Mouse (Mus musculus) thymus, adult 2 months (tissue): ENCODE measurements around the gene Ankrd13d. TPM values are rescaled to one million over a fixed set of nuclear protein-coding genes. Genes with fewer than 3 reads are reported as not detected.
"Not testable (repeated sequence)": the region's sequence is repeated elsewhere in the genome, so short reads cannot be mapped to it uniquely, and the experiment has no call there.

ENCODE experiments used
- DNase-seq: peaks from one replicate; pipeline ENCODE4 v3.0.0; 2021
- H3K27ac ChIP-seq: fragments of 200-500 bp; 2 replicates; pipeline ENCODE4 v1.5.1; 2012; ENCODE audit warnings: low read length, control low read depth; ENCODE audit not compliant: control insufficient read depth, insufficient read depth
- H3K27me3 ChIP-seq: fragments of 200-500 bp; 2 replicates; pipeline ENCODE4 v1.6.1; 2012; ENCODE audit warnings: mild to moderate bottlenecking, low read length, moderate library complexity, mixed read lengths; ENCODE audit not compliant: control insufficient read depth, insufficient read depth
- H3K36me3 ChIP-seq: fragments of 200-500 bp; 2 replicates; pipeline ENCODE4 v1.6.1; 2012; ENCODE audit warnings: mild to moderate bottlenecking, low read length, moderate library complexity; ENCODE audit not compliant: control insufficient read depth, insufficient read depth
- H3K4me1 ChIP-seq: fragments of 200-500 bp; replicated peaks from 2 replicates; pipeline ENCODE4 v1.6.1; 2012; ENCODE audit warnings: low read length; ENCODE audit not compliant: control insufficient read depth, insufficient read depth
- H3K4me3 ChIP-seq: fragments of 200-500 bp; 2 replicates; pipeline ENCODE4 v1.5.1; 2012; ENCODE audit warnings: mild to moderate bottlenecking, low read length, control low read depth, moderate library complexity; ENCODE audit not compliant: control insufficient read depth, insufficient read depth
- CTCF ChIP-seq: fragments of 200-500 bp; IDR thresholded peaks from 2 replicates; pipeline ENCODE4 v1.5.1; 2012; ENCODE audit warnings: mild to moderate bottlenecking, control low read depth, low read length, moderate library complexity, borderline replicate concordance; ENCODE audit not compliant: control insufficient read depth, poor library complexity, insufficient read depth; ENCODE audit errors: extremely low read depth
- POLR2A ChIP-seq: fragments of 200-500 bp; IDR thresholded peaks from 2 replicates; pipeline ENCODE4 v1.6.1; 2012; ENCODE audit warnings: mild to moderate bottlenecking, low read length, control low read depth, moderate library complexity; ENCODE audit not compliant: control insufficient read depth, poor library complexity, insufficient read depth; ENCODE audit errors: extremely low read depth
- WGBS: fragments of 180-500 bp; shearing (Covaris S2); methylation state at CpG from one replicate; pipeline ENCODE4 v1.1.7; 2018; 5-methylcytosine and 5-hydroxymethylcytosine counted together
- polyA plus RNA-seq: library from polyadenylated mRNA; depleted of rRNA; stranded (reverse); fragments of >200 nt; gene quantifications from 2 replicates; pipeline ENCODE4 v1.2.3, GENCODE M21; 2012

Gene Ankrd13d
- polyA plus RNA-seq, 1 experiment: 56.0 TPM

- Histone ChIP-seq H3K27ac (no peak overlapping the region), H3K27me3 (no peaks in the 10 kb centered on the region), H3K36me3 (no peaks in the 10 kb centered on the region), H3K4me3 (no peak overlapping the region), H3K4me1 (peaks cover 14% of the 10 kb centered on the region)
- DNase-seq: no peak
- 57% methylated on average over 12 of the region's 12 CpGs for WGBS
- no peak for TF ChIP-seq POLR2A
- no peak for TF ChIP-seq CTCF
Measured at GRCm38 (mm10) chr19:4257897-4258252, 25.1 kb downstream of the Ankrd13d start.

GRCm38 (mm10) chr19:4257216-4257896 is 25.6 kb downstream of the Ankrd13d start:
- H3K36me3 ChIP-seq: no peaks in the 10 kb centered on the region
- H3K4me1 ChIP-seq: peaks cover 10% of the 10 kb centered on the region
- H3K4me3 ChIP-seq: peak overlapping the region; percentile 69
- WGBS: under 1% methylated on average over 41 of the region's 41 CpGs
- TF ChIP-seq CTCF: peak; percentile 87; the same call in 1 of the 2 replicates
- 0 out of 2 replicates have a peak, but pooled peaks have one; percentile 9 for TF ChIP-seq POLR2A
- H3K27ac ChIP-seq: no peak overlapping the region
- DNase-seq: peak; percentile 90
- no peaks in the 10 kb centered on the region for H3K27me3 ChIP-seq

GRCm38 (mm10) chr19:4255583-4256162 is 27.3 kb downstream of the Ankrd13d start:
- Histone ChIP-seq H3K36me3 (no peaks in the 10 kb centered on the region), H3K4me1 (peaks cover 6% of the 10 kb centered on the region), H3K27me3 (no peaks in the 10 kb centered on the region), H3K27ac (no peak overlapping the region), H3K4me3 (no peak overlapping the region)
- DNase-seq: no peak
- WGBS: 90% methylated on average over 11 of the region's 11 CpGs
- TF ChIP-seq CTCF (no peak), POLR2A (no peak)

GRCm38 (mm10) chr19:4254230-4254629 is 28.7 kb downstream of the Ankrd13d start:
- Histone ChIP-seq H3K27me3 (no peaks in the 10 kb centered on the region), H3K4me3 (no peak overlapping the region)
- 96% methylated on average over 7 of the region's 7 CpGs for WGBS

GRCm38 (mm10) chr19:4248683-4249082 is 34.3 kb downstream of the Ankrd13d start:
- WGBS: 91% methylated on average over 1 of the region's 1 CpGs
- H3K4me1 ChIP-seq, H3K36me3 ChIP-seq, H3K4me3 ChIP-seq, DNase-seq, H3K27ac ChIP-seq, H3K27me3 ChIP-seq: not testable (repeated sequence)

More at GRCm38 (mm10) chr19:4254230-4254629, 28.7 kb downstream of the Ankrd13d start:
- Histone ChIP-seq H3K27ac (no peak overlapping the region), H3K36me3 (no peaks in the 10 kb centered on the region), H3K4me1 (peaks cover 6% of the 10 kb centered on the region)
- TF ChIP-seq CTCF (no peak), POLR2A (no peak)
- DNase-seq: no peak

- Histone ChIP-seq H3K27me3 (no peaks in the 10 kb centered on the region), H3K4me3 (no peak overlapping the region), H3K27ac (no peak overlapping the region), H3K36me3 (no peaks in the 10 kb centered on the region), H3K4me1 (no peaks in the 10 kb centered on the region)
- 67% methylated on average over 1 of the region's 1 CpGs for WGBS
- TF ChIP-seq POLR2A (no peak), CTCF (no peak)
- DNase-seq: peak; percentile 37
Measured at GRCm38 (mm10) chr19:4247010-4247409, 35.9 kb downstream of the Ankrd13d start.
